Mouse (Mus musculus) megakaryocyte, embryonic 14.5 days (primary cell): ENCODE data around the gene Kif5a. TPM values are rescaled to one million over a fixed set of nuclear protein-coding genes. Genes with fewer than 3 reads are reported as not detected.

Experiments
- H3K27me3 ChIP-seq: replicated peaks from 2 replicates; pipeline ENCODE3; 2012; ENCODE audit warnings: inconsistent platforms
- H3K36me3 ChIP-seq: replicated peaks from 2 replicates; pipeline ENCODE3; 2012; ENCODE audit warnings: low read length, inconsistent platforms, mixed read lengths
- H3K4me1 ChIP-seq: 2 replicates; pipeline ENCODE4 v1.6.1; 2012; ENCODE audit warnings: inconsistent platforms
- H3K4me3 ChIP-seq: replicated peaks from 2 replicates; pipeline ENCODE3; 2012; ENCODE audit warnings: moderate library complexity, mild to moderate bottlenecking, inconsistent platforms
- H3K9me3 ChIP-seq: 2 replicates; pipeline ENCODE4 v1.6.1; 2012; ENCODE audit warnings: inconsistent platforms
- FLI1 ChIP-seq: IDR thresholded peaks from 2 replicates; pipeline ENCODE4 v1.6.1; 2012; ENCODE audit warnings: low read length, inconsistent platforms, mixed read lengths
- GATA1 ChIP-seq: IDR thresholded peaks from 3 replicates; pipeline ENCODE4 v1.6.1; 2012; ENCODE audit warnings: mixed read lengths, low read length, inconsistent platforms, borderline replicate concordance
- polyA plus RNA-seq: library from polyadenylated mRNA; stranded (reverse); fragments of >175 nt; gene quantifications from 2 replicates; pipeline ENCODE4 v1.2.3, GENCODE M21; 2012; ENCODE audit warnings: low replicate concordance; ENCODE audit not compliant: insufficient read depth

The Kif5a gene
- polyA plus RNA-seq, 1 experiment: 6.6 TPM

- peaks cover 60% of the 10 kb centered on the region for H3K4me1 ChIP-seq
- no peak for TF ChIP-seq FLI1
- no peak for TF ChIP-seq GATA1
- H3K4me3 ChIP-seq: peak within 1 kb of the TSS; percentile 99
- peaks cover 39% of the 10 kb centered on the region for H3K36me3 ChIP-seq
- no peaks in the 10 kb centered on the region for H3K9me3 ChIP-seq
- peaks cover 29% of the 10 kb centered on the region for H3K27me3 ChIP-seq
These were observed 3.3 kb upstream of the Kif5a start, which contains the start of gene Dctn2 for GRCm38 (mm10) chr10:127266112-127267091. Gene Dctn2, plus strand, starts transcription at chr10:127266368.

- H3K4me3 ChIP-seq: peak overlapping the region; percentile 99
- H3K4me1 ChIP-seq: peaks cover 53% of the 10 kb centered on the region
- TF ChIP-seq GATA1 (no peak), FLI1 (no peak)
- H3K27me3 ChIP-seq: peaks cover 36% of the 10 kb centered on the region
- H3K36me3 ChIP-seq: peaks cover 32% of the 10 kb centered on the region
- no peaks in the 10 kb centered on the region for H3K9me3 ChIP-seq
These were observed 2.6 kb upstream of the Kif5a start for GRCm38 (mm10) chr10:127265727-127266111.

GRCm38 (mm10) chr10:127264971-127265370 is 1.8 kb upstream of the Kif5a start:
- peaks cover 46% of the 10 kb centered on the region for H3K4me1 ChIP-seq
- TF ChIP-seq GATA1 (no peak), FLI1 (no peak)
- peaks cover 24% of the 10 kb centered on the region for H3K36me3 ChIP-seq

GRCm38 (mm10) chr10:127264336-127264735 is 1.2 kb upstream of the Kif5a start:
- Histone ChIP-seq H3K4me1 (peaks cover 44% of the 10 kb centered on the region), H3K27me3 (peaks cover 45% of the 10 kb centered on the region)

More at GRCm38 (mm10) chr10:127264971-127265370, 1.8 kb upstream of the Kif5a start:
- peaks cover 42% of the 10 kb centered on the region for H3K27me3 ChIP-seq
- H3K4me3 ChIP-seq: no peak overlapping the region
- H3K9me3 ChIP-seq: no peaks in the 10 kb centered on the region

GRCm38 (mm10) chr10:127263631-127264030 is 483 bp upstream of the Kif5a start:
- Histone ChIP-seq H3K9me3 (no peaks in the 10 kb centered on the region), H3K4me3 (no peak overlapping the region), H3K36me3 (peaks cover 11% of the 10 kb centered on the region), H3K27me3 (peaks cover 52% of the 10 kb centered on the region), H3K4me1 (peaks cover 38% of the 10 kb centered on the region)
- no peak for TF ChIP-seq FLI1
- TF ChIP-seq GATA1: no peak

More at GRCm38 (mm10) chr10:127264336-127264735, 1.2 kb upstream of the Kif5a start:
- TF ChIP-seq GATA1 (no peak), FLI1 (no peak)
- Histone ChIP-seq H3K4me3 (no peak overlapping the region), H3K9me3 (no peaks in the 10 kb centered on the region), H3K36me3 (peaks cover 18% of the 10 kb centered on the region)

- no peak overlapping the region for H3K4me3 ChIP-seq
- TF ChIP-seq GATA1 (no peak), FLI1 (no peak)
- no peaks in the 10 kb centered on the region for H3K36me3 ChIP-seq
- no peaks in the 10 kb centered on the region for H3K9me3 ChIP-seq
- H3K27me3 ChIP-seq: peaks cover 67% of the 10 kb centered on the region
- peaks cover 24% of the 10 kb centered on the region for H3K4me1 ChIP-seq
These were observed 1.2 kb downstream of the Kif5a start for GRCm38 (mm10) chr10:127261706-127262547.

- H3K27me3 ChIP-seq: peaks cover 67% of the 10 kb centered on the region
- TF ChIP-seq FLI1 (no peak), GATA1 (no peak)
These were observed 4.7 kb downstream of the Kif5a start for GRCm38 (mm10) chr10:127258489-127258888.

GRCm38 (mm10) chr10:127257790-127258189 is 5.4 kb downstream of the Kif5a start:
- Histone ChIP-seq H3K4me1 (peaks cover 10% of the 10 kb centered on the region), H3K4me3 (no peak overlapping the region), H3K36me3 (no peaks in the 10 kb centered on the region), H3K9me3 (no peaks in the 10 kb centered on the region), H3K27me3 (peaks cover 61% of the 10 kb centered on the region)
- TF ChIP-seq GATA1 (no peak), FLI1 (no peak)

More at GRCm38 (mm10) chr10:127258489-127258888, 4.7 kb downstream of the Kif5a start:
- Histone ChIP-seq H3K9me3 (no peaks in the 10 kb centered on the region), H3K4me1 (peaks cover 17% of the 10 kb centered on the region), H3K4me3 (peak overlapping the region; percentile 24), H3K36me3 (no peaks in the 10 kb centered on the region)

- Histone ChIP-seq H3K27me3 (peaks cover 49% of the 10 kb centered on the region), H3K4me1 (peaks cover 17% of the 10 kb centered on the region), H3K4me3 (no peak overlapping the region), H3K9me3 (no peaks in the 10 kb centered on the region), H3K36me3 (no peaks in the 10 kb centered on the region)
- TF ChIP-seq GATA1: no peak
- TF ChIP-seq FLI1: no peak
These were observed 7.4 kb downstream of the Kif5a start for GRCm38 (mm10) chr10:127255625-127256345.
